Mouse (Mus musculus): ENCODE measurements around the gene E130114P18Rik.
A peak's percentile ranks its signal among the peaks of the same experiment; 100 is the strongest.

The E130114P18Rik gene

DNA sequence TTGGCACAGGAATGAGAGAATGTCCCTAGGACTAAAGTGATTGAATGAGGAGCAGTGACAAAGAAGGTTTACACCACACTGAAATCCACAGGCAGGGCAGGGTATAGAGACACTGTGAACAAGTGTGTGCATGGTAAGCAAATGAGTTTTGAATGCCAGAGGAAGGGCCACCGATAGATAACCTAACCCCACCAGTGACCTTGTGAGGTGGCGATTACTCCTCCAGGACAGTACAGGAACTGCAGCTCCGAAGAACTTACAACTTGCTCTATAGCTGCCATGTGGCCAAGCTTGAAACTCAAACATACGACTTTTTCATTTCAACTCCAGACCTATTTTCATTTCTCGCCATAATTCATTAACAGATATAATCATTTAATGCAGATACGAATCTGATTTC, 114.0 kb downstream of the E130114P18Rik start:
- DNase-seq (ENCODE audit: extremely low read depth, low read depth): no peak

DNA sequence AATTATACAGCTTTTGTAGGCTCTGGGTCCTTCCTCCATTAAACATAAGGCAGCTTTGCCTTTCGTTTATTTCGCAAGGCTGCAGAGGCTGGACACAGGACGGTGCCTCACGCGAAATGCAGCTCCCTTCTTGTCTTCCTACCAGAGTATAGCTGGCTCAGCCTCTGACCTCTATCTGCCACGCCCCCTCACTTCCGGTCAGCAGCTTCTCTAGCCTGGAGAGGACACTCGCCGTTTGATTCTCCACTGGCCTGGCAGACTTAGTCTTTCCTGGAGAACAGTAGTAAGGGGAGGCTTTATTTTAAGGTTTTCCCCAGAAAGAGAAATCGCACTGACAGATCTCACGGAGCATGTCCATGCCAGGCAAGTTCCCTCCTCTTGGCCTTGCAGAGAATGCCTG, 115.0 kb downstream of the E130114P18Rik start:
- no peak for DNase-seq (ENCODE audit: extremely low read depth, low read depth)

- DNase-seq (ENCODE audit: extremely low read depth, low read depth): no peak
Measured at GRCm38 (mm10) chr4:97661611-97662273, 116.1 kb downstream of the E130114P18Rik start.

- DNase-seq (ENCODE audit: extremely low read depth, low read depth): no peak
Measured at GRCm38 (mm10) chr4:97657586-97657985, 120.3 kb downstream of the E130114P18Rik start.

DNA sequence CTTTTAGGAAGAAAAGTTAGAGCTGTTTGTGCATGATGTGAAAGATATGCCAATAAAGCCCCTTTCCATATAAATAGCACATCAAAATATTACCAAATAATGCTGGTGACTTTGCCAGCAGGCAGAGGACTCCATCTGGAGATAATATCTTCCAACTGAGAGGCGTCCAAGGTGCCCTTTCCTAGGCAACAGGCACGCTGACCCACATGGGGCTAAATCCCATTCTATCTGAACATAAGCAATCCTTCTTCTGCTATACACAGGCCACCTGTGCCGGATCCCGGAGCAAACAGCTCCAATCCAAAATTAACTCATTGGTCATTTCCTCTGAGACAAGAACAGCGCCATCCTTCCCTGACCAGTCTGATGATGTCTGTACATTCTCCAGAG, 128.3 kb downstream of the E130114P18Rik start:
- no peak for DNase-seq (ENCODE audit: extremely low read depth, low read depth)

- DNase-seq (ENCODE audit: extremely low read depth, low read depth): no peak
Measured at GRCm38 (mm10) chr4:97648825-97649625, 128.9 kb downstream of the E130114P18Rik start.

DNA sequence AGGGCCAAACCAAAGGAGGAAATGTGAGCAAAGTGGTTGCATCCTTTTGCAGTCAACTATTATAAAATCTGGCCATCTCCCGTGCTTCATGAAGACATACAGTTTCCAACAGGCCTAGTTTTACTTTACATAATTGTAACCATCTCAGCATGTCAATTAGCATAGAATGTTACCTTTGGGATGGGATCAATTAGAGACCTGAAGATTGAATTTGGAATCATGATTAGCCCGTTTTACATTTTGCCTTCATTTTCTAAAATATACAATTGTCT, 129.5 kb downstream of the E130114P18Rik start:
- no peak for DNase-seq (ENCODE audit: extremely low read depth, low read depth)

- no peak for DNase-seq (ENCODE audit: extremely low read depth, low read depth)
Measured at GRCm38 (mm10) chr4:97647700-97648435, 130.0 kb downstream of the E130114P18Rik start.

DNA sequence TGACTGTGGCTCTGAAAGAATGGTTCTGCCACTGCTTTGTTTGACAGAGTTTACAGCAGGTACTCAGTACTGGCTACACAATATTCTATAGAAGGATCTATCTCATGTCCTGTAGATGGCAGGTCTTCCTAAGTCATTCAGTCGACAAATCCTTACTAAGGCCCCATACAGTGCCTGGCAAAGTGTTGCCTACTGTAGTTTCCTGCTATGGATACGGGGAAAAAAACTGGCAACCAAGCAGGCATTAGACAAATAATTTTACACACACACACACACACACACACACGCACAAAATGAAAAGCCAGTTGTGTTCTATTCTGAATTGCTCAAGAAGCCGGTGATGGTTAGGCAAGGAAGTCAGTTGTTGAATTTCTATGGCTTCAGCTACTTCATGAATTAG, 130.6 kb downstream of the E130114P18Rik start:
- DNase-seq (ENCODE audit: extremely low read depth, low read depth): no peak

DNA sequence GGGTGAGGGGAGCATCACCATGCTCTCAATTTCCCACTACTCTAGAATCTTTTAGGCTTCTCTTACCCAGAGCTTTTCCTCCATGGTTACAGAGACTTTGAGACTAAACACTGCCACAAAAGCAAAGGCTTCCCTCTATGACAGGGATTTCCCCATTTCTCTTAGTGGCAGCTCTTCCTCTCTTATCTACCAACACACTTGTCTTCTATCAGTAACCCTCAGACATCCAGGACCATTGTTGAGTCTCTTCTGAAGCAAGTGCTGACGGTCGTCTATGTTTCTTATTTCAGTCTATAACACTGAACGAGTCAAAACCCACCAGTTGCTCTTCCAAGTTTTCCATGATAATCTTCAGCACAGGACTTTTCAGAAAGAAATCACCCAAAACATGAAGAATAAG, 137.5 kb downstream of the E130114P18Rik start:
- DNase-seq (ENCODE audit: extremely low read depth, low read depth): peak; percentile 72

GRCm38 (mm10) chr4:97636569-97636968, 141.3 kb downstream of the E130114P18Rik start:
- no peak for DNase-seq (ENCODE audit: extremely low read depth, low read depth)

GRCm38 (mm10) chr4:97635757-97636292, 142.1 kb downstream of the E130114P18Rik start:
- DNase-seq (ENCODE audit: extremely low read depth, low read depth): no peak

- no peak for DNase-seq (ENCODE audit: extremely low read depth, low read depth)
Measured at GRCm38 (mm10) chr4:97635296-97635755, 142.6 kb downstream of the E130114P18Rik start.

DNA sequence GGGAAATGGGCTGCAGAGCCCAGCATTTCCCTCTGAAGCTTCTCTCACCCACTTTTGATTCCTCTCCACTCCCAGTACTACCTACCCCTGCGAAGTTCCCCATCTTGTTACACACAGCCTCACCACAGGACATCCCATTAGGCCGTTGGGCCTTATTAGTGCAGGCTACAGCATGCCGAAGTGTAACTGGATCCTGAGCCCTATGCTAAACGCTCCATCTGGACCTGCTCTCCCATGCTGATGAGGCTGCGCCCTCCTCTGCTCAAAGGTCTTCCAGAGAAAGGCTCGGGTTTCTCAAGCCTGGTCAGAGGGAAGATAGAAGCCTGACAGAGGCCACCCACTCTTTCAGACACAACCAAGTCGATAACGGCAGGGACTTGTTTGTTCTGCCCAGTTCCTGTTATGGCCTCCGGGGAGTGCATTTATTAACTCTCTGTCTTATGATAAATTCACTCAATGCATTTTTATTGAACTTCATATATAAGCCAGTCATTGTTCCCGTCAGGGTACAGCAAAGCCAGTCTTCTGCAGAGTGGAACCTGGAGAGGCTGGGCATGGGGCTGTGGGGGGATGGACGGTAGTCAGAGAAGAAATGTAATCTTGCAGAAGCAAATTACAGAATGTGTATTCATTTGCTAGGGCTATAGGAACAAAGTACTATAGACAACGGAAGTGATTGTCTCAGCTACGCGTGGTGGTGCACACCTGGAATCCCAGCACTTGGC, 148.8 kb downstream of the E130114P18Rik start:
- no peak for DNase-seq (ENCODE audit: extremely low read depth, low read depth)

DNA sequence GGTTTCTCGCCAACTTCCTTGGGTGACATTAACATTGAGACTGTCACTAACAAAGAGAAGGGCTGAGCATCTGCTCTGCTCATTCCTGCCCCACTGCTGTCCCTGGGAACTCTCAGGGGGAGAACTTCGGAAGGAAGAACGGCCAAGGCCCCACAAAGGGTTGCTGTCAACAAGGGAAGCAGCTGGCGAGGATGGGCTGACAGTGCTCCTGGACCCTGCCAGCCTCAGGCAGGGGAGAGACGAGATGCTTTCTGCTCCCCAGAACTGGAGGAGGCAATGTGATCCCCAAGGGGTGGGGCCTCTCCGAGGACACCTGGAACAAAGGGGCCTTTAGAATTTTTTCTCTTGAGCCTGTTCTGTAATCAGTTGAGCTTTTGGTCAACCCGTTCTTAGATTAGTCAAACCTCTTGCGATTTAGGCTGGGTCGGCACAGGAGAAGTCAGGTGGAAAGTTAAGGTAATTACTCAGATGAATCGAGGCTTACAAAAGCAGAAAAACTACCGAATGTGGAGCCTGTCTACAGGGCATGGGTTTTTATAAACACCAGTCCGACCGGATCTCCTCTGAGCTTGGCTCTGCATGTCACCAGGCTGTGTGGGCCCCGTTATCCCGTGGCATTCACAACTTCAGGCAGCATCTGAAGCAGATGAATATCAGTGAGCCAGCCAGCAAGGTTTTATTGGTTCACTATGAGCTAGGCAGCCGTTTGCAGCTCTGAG, 151.7 kb downstream of the E130114P18Rik start:
- no peak for DNase-seq (ENCODE audit: extremely low read depth, low read depth)

GRCm38 (mm10) chr4:97623165-97623564, 154.7 kb downstream of the E130114P18Rik start:
- no peak for DNase-seq (ENCODE audit: extremely low read depth, low read depth)

DNA sequence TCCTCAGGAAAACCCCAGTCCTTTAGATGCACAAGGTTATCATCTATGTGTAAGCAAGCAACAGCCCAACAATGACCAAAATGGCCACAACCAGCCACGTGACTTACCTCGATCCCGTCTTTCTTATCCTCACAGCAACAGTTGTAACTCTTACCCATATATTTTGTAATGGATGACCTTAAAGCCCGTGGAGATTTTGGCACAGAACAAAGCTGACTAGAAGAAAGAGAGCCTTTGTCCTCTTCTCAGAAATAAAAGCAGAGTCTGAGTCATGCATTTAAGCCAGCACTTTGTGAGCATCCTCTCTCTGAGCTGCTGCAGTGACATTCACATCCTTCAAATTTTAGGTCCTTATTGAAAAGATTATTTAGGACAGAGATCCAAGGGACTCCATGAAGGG, 156.1 kb downstream of the E130114P18Rik start:
- no peak for DNase-seq (ENCODE audit: extremely low read depth, low read depth)

DNA sequence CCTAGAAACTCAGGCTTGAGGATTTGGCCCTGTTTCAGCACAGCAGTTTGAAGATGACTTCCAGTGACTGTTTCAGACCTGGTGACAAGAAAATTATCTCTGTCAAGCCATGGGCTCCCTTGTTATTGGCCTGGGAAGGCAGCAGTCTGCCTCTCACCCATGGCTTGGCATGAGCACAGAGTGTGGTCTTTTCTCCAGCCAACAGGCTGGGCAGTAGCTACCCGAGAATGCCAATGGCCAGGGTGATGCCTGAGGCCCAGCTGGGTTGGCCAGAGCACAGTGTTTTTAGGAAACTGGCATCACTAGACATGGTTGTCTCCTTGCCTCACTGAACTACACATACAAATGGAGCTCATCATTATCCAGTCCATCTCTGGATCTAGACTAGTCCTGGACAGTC, 157.5 kb downstream of the E130114P18Rik start:
- no peak for DNase-seq (ENCODE audit: extremely low read depth, low read depth)

GRCm38 (mm10) chr4:97618668-97619373, 159.1 kb downstream of the E130114P18Rik start:
- no peak for DNase-seq (ENCODE audit: extremely low read depth, low read depth)

DNA sequence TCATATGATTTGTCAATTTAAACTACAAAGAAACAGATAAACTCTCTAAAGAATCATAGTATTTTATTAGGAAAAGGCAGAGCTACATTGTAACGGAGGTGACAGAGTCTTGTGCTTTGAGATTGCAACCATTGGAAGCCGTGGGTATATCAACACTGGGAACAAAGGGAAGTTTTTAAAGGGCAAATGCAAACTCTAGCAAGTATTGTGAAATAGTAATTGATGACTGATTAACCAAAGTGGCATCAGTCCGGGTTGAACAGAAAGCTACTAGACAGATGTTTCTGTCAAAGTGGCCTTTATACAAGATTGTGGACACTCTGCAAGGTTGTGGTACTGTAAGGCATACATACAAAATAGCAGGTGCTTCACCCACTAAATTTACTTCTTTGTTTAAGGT, 162.8 kb downstream of the E130114P18Rik start:
- no peak for DNase-seq (ENCODE audit: extremely low read depth, low read depth)
